Mouse (Mus musculus): ENCODE results near the gene Pgap3. TPM values are rescaled to one million over a fixed set of nuclear protein-coding genes. Genes with fewer than 3 reads are reported as not detected.
"Not testable (repeated sequence)": the region's sequence is repeated elsewhere in the genome, so short reads cannot be mapped to it uniquely, and the experiment has no call there.

The Pgap3 gene
- polyA plus RNA-seq, 1 experiment from 2014 or later = 13.0 TPM

DNA sequence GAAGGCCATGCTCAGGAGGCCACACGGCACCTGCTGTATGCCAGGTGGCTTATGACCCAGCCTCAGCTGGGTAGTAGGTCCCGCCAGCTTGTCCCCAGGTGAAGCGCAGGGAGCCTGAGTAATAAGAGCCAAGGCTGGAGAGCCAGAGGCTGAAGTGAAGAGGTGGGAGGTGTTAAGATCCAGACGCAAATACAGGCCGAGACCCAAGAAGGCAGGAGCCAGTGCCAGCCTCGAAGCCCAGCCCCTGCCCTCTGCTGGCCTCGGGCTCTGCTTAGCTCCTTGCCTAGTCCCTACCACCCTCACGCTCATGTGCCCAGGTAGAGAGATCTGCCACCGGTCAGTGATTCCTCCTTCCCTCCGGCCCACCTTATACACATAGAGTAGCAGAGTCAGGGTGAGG, 12.0 kb downstream of the Pgap3 start:
- no peak overlapping the region for H3K4me2 ChIP-seq
- 67% methylated on average over 10 of the region's 10 CpGs for WGBS
- H3K9me3 ChIP-seq = no peaks in the 10 kb centered on the region
- H3K4me1 ChIP-seq = peaks cover 16% of the 10 kb centered on the region
- H3K4me3 ChIP-seq (replicated peaks) = no peak overlapping the region
- H3K27ac ChIP-seq = no peak overlapping the region
- H3K36me3 ChIP-seq = no peaks in the 10 kb centered on the region
- H3K9ac ChIP-seq = no peak overlapping the region
- peaks cover 39% of the 10 kb centered on the region for H3K27me3 ChIP-seq (replicated peaks)
- ATAC-seq (ENCODE audit: insufficient read depth, low FRiP score, low read depth) = no peak

DNA sequence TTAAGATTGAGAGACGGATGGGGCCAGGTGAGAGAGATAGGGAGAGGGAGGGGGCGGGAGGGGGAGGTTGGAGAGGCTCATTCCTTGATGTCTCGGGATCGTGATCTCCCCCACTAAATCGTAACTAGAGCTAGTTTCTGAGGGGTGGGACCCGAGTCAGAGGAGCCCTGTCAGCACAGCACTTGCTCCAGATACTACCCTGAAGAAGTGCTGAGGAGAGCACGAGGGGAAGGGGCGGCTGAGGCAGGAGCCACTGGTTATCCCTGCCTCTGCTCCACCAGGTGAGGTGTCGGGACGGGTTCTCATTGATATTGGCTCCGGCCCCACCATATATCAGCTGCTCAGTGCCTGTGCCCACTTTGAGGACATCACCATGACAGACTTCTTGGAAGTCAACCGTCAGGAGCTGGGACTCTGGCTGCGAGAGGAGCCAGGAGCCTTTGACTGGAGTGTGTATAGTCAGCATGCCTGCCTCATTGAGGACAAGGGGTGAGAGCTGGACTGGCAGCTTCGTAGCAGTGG, 13.2 kb downstream of the Pgap3 start:
- peaks cover 39% of the 10 kb centered on the region for H3K27me3 ChIP-seq (replicated peaks)

DNA sequence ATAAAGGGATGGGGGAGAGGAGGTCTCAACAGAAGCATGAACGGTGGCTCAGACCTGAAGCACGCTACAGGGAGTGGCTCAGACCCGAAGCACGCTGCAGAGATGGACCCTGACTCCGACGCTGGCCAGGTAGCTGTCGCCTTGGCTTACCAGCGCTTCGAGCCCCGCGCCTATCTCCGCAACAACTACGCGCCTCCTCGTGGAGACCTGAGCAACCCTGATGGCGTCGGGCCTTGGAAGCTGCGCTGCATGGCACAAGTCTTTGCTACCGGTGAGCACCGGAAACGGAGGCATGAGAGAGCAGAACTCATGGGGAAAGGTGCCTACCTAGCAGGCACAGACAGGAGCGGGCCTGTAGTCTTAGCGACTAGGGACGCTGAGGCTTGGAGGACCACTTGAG, 13.7 kb downstream of the Pgap3 start:
- no peaks in the 10 kb centered on the region for H3K36me3 ChIP-seq
- H3K4me3 ChIP-seq (replicated peaks) = no peak overlapping the region
- H3K27ac ChIP-seq = no peak overlapping the region
- H3K9ac ChIP-seq = no peak overlapping the region
- no peaks in the 10 kb centered on the region for H3K9me3 ChIP-seq
- ATAC-seq (ENCODE audit: insufficient read depth, low FRiP score, low read depth) = no peak
- WGBS = 9% methylated on average over 24 of the region's 24 CpGs
- no peak overlapping the region for H3K4me2 ChIP-seq
- 0 out of 2 replicates have a peak, but pooled peaks cover 5% of the 10 kb centered on the region for H3K4me1 ChIP-seq
- peaks cover 39% of the 10 kb centered on the region for H3K27me3 ChIP-seq (replicated peaks)

More for the DNA sequence above, 13.2 kb downstream of the Pgap3 start:
- no peak overlapping the region for H3K4me3 ChIP-seq (replicated peaks)
- H3K36me3 ChIP-seq = no peaks in the 10 kb centered on the region
- H3K27ac ChIP-seq = no peak overlapping the region
- no peak overlapping the region for H3K4me2 ChIP-seq
- H3K9me3 ChIP-seq = no peaks in the 10 kb centered on the region
- 48% methylated on average over 14 of the region's 14 CpGs for WGBS
- H3K9ac ChIP-seq = no peak overlapping the region
- H3K4me1 ChIP-seq = 0 out of 2 replicates have a peak, but pooled peaks cover 5% of the 10 kb centered on the region
- ATAC-seq (ENCODE audit: insufficient read depth, low FRiP score, low read depth) = no peak

DNA sequence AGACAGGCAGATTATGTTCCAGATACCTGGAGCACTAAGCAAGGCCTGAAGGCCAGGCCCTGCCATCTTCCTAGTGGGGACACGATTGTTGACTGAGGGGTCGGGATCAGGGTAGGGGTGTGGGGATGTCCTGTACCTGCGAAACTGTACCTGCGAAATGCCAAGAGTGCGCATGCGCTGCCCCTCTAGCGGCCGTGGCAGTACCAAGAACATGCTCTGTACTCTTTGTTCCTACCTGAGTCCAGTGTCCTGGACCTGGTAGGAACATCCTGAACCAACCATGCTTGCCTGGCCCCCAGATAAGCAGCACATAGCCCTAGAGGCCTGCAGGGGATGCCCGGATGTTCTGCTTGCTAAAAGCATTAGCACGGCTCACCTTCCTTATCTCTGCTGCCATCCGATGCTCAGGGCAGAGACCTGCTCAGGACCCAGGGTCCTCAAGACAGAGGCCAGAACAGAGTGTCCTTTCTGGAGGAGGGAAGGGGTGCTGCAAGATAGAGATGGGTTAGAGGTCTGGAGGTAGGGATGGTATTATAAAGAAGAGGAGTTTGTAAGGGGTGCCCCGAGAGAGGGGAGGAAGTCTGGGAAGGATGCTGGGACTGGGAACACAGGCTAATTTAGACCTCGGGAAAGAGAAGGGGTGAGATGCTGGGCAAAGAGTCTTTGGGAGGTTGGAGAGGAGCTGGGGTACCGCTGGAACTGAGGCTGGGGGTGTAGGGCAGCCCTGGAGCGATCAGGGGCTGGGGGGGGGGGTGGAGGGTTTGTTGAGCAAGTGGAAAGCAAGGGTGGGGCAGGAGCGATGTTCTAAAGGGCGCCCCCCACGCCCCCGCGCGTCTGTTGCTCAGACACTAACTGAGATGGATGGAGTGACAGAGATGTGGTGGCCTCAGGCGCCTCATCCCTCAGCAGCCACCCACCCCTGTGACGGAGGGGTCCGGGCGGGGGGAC, 14.4 kb downstream of the Pgap3 start, which contains the start of gene Pnmt:
TSS of gene Pnmt (plus strand) at position 813 of the 948 bp plus-strand sequence.
- 0 out of 2 replicates have a peak, but pooled peaks cover 5% of the 10 kb centered on the region for H3K4me1 ChIP-seq
- H3K9ac ChIP-seq = no peak within 1 kb of the TSS
- 46% methylated on average over 25 of the region's 25 CpGs for WGBS
- no peak within 1 kb of the TSS for H3K27ac ChIP-seq
- H3K4me3 ChIP-seq (replicated peaks) = no peak within 1 kb of the TSS
- no peaks in the 10 kb centered on the region for H3K36me3 ChIP-seq
- H3K27me3 ChIP-seq (replicated peaks) = peaks cover 39% of the 10 kb centered on the region
- ATAC-seq (ENCODE audit: insufficient read depth, low FRiP score, low read depth) = no peak
- H3K4me2 ChIP-seq = no peak within 1 kb of the TSS
- no peaks in the 10 kb centered on the region for H3K9me3 ChIP-seq

DNA sequence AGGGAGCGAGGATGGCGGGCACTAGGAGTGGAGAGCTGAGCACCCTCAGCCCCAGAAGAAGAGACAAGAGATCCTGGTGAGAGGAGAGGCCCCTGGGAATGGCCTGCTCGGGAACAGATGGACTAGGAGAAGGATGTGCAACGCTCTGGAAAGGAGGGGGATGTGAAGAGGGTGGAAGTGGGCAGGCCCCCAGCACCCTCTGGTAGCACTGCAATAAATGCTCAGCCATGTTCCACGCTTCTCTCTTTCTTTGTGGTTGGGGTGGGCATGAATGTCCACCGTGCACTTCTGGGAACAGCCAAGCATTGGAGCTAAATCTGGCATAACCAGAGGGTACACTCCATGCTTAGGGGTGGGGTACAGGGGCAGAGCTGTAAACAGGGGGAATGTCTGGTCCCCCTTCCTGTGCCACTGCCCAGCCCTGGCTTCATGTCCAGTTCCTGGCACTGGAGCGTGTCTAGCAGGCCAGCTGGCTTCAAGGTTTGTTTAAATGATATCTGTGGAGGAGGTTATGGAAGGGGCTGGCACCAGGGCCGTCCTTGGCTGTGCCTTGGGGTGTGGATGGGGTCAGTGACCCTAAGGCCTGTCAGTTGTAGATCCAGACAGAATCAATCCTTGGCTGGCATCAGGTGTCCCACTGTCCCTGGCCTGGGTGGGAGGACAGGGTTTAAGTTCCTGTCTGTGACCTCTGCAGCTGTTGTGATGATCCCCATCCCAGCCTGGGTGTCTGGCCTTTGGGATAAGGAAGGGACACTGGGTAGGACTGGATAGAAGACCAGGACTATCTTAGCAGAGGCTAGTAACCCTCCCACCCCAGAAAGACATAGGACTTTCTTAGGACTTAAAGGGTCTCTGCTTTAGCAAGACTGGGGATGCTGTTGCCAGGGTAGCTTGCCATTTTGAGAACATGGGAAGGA, 15.3 kb downstream of the Pgap3 start:
- H3K4me3 ChIP-seq (replicated peaks) = no peak overlapping the region
- 71% methylated on average over 8 of the region's 8 CpGs for WGBS
- no peak for ATAC-seq (ENCODE audit: insufficient read depth, low FRiP score, low read depth)
- H3K4me2 ChIP-seq = no peak overlapping the region
- no peak overlapping the region for H3K27ac ChIP-seq
- H3K9ac ChIP-seq = no peak overlapping the region
- peaks cover 39% of the 10 kb centered on the region for H3K27me3 ChIP-seq (replicated peaks)
- no peaks in the 10 kb centered on the region for H3K9me3 ChIP-seq
- H3K4me1 ChIP-seq = 0 out of 2 replicates have a peak, but pooled peaks cover 5% of the 10 kb centered on the region
- H3K36me3 ChIP-seq = 0 out of 2 replicates have a peak, but pooled peaks cover 3% of the 10 kb centered on the region

DNA sequence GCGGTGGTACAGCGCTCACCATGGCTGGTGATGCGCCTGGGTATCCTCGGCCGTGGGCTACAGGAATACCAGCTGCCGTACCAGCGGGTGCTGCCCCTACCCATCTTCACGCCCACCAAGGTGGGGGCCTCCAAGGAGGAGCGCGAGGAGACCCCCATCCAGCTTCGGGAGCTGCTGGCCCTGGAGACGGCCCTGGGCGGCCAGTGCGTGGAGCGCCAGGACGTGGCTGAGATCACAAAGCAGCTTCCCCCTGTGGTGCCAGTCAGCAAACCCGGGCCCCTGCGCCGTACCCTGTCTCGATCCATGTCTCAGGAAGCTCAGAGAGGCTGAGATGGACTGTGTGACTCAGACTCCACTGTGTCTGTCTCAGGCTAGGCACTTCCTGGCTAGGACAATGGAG, 16.1 kb downstream of the Pgap3 start:
- Histone ChIP-seq H3K9ac (no peak overlapping the region), H3K4me2 (no peak overlapping the region), H3K27me3 (replicated peaks) (peaks cover 39% of the 10 kb centered on the region), H3K4me3 (replicated peaks) (no peak overlapping the region), H3K9me3 (no peaks in the 10 kb centered on the region), H3K4me1 (0 out of 2 replicates have a peak, but pooled peaks cover under 1% of the 10 kb centered on the region), H3K36me3 (peaks cover 6% of the 10 kb centered on the region; the same call in 1 of the 2 replicates), H3K27ac (no peak overlapping the region)
- 74% methylated on average over 20 of the region's 20 CpGs for WGBS
- ATAC-seq (ENCODE audit: insufficient read depth, low FRiP score, low read depth) = no peak

DNA sequence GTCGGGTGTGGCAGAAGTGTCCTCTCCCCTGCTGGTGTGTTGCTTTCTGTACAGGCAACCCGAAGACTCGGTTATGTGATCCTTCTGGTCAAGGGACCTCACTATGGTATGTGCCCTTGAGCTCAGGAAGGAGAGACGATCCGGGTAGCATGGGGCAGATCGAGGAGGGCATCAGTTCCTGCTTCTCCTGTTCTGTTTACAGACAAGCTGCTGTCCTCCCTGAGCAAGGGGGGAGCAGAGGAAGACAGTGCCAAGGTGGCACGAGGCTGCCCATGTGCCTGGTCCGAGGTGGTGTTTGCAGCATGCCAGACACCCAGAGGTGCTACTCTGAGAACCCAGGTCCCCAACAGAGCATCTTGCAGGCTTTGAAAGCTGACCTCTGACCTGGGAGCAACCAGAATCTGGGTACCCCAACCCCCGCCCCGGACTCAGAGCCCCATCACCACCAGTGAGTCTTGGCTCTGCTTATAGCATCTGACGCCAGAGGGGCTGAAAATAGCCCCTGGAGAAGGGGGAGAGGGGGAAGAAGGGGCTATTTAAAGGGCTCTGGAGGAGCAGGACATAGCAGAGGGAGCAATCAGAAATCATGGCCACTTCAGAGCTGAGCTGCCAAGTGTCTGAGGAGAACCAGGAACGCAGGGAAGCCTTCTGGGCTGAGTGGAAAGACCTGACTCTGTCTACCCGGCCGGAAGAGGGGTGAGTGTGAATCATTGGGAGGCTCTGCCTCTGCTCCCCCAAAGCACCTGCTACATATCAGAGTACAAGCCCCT, 16.8 kb downstream of the Pgap3 start, which contains the start of gene Tcap:
TSS of gene Tcap (plus strand) at position 551 of the 770 bp plus-strand sequence.
- no peaks in the 10 kb centered on the region for H3K4me1 ChIP-seq
- H3K27me3 ChIP-seq (replicated peaks) = peaks cover 39% of the 10 kb centered on the region
- peaks cover 8% of the 10 kb centered on the region; the same call in 1 of the 2 replicates for H3K36me3 ChIP-seq
- H3K9ac ChIP-seq = no peak within 1 kb of the TSS
- ATAC-seq (ENCODE audit: insufficient read depth, low FRiP score, low read depth) = no peak
- H3K4me2 ChIP-seq = no peak within 1 kb of the TSS
- 60% methylated on average over 14 of the region's 14 CpGs for WGBS
- no peak within 1 kb of the TSS for H3K27ac ChIP-seq
- H3K4me3 ChIP-seq (replicated peaks) = no peak within 1 kb of the TSS
- no peaks in the 10 kb centered on the region for H3K9me3 ChIP-seq

DNA sequence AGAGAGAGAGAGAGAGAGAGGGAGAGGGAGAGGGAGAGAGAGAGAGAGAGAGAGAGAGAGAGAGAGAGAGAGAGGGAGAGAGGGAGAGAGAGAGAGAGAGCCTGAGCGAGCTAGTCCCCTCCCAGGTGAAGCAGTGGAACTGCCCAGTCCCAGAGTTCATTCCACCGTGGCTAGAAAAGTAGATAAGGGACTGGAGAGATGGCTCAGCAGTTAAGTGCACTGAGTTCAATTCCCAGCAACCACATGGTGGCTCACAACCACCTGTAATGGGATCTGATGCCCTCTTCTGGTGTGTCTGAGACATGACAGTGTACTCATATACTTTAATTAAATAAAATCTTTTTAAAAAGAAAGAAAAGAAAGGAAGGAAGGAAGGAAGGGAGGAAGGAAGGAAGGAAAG, 17.9 kb downstream of the Pgap3 start:
- peaks cover 12% of the 10 kb centered on the region; the same call in 1 of the 2 replicates for H3K36me3 ChIP-seq
- not testable (repeated sequence) for H3K9ac ChIP-seq; ATAC-seq (ENCODE audit: insufficient read depth, low FRiP score, low read depth); H3K27ac ChIP-seq; H3K4me2 ChIP-seq; H3K9me3 ChIP-seq; H3K4me3 ChIP-seq (replicated peaks); H3K4me1 ChIP-seq
- peaks cover 29% of the 10 kb centered on the region for H3K27me3 ChIP-seq (replicated peaks)
- 26% methylated on average over 2 of the region's 2 CpGs for WGBS

DNA sequence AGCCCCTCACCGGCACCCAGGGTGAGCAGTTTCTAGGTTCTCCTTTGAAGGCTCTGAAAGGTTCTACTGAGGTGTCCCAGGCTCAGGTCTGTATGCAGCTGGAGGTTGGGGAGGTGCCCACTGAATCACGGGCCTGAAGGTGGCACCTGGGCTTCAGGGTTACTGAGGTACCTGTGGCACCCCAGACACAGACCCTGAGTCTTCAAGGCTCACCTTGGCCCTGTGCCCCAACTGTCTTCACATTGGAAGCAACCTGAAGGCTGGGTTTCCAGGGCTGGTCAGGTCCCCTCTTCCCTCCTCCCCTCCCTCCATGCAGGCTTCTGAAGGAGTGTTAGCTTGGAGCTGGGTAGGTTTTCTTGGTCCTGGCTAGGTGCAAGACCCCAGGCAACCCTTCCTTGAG, 18.6 kb downstream of the Pgap3 start:
- 88% methylated on average over 2 of the region's 2 CpGs for WGBS
- Histone ChIP-seq H3K27me3 (replicated peaks) (peaks cover 23% of the 10 kb centered on the region), H3K4me3 (replicated peaks) (no peak overlapping the region), H3K27ac (no peak overlapping the region), H3K4me1 (no peaks in the 10 kb centered on the region), H3K4me2 (no peak overlapping the region), H3K36me3 (peaks cover 19% of the 10 kb centered on the region; the same call in 1 of the 2 replicates), H3K9ac (no peak overlapping the region), H3K9me3 (no peaks in the 10 kb centered on the region)
- no peak for ATAC-seq (ENCODE audit: insufficient read depth, low FRiP score, low read depth)

DNA sequence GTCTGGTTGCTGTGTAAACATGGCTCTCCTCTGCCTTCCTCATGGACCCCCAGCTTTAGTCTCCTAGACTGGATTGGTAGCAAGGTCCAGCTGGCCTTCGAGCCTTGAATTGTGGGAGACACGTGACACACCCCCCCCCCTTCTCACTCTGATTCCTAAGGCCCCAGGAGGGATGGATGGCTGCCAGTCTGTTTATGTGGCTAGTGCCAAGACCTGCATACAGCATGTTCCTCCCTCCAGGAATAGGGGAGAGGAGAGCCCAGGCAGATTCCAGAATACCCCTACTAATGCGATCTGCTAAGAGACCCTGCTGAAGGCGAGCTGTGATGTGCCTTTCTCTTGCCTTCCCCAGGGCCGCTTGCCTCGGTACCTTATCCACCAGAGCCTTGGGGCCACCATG, 20.2 kb downstream of the Pgap3 start:
- no peaks in the 10 kb centered on the region for H3K4me1 ChIP-seq
- no peak overlapping the region for H3K4me2 ChIP-seq
- peaks cover 10% of the 10 kb centered on the region; the same call in 1 of the 2 replicates for H3K27me3 ChIP-seq (replicated peaks)
- WGBS = 86% methylated on average over 6 of the region's 6 CpGs
- H3K4me3 ChIP-seq (replicated peaks) = no peak overlapping the region
- H3K9me3 ChIP-seq = no peaks in the 10 kb centered on the region
- no peak for ATAC-seq (ENCODE audit: insufficient read depth, low FRiP score, low read depth)
- no peak overlapping the region for H3K9ac ChIP-seq
- no peak overlapping the region for H3K27ac ChIP-seq
- peaks cover 30% of the 10 kb centered on the region; the same call in 1 of the 2 replicates for H3K36me3 ChIP-seq

DNA sequence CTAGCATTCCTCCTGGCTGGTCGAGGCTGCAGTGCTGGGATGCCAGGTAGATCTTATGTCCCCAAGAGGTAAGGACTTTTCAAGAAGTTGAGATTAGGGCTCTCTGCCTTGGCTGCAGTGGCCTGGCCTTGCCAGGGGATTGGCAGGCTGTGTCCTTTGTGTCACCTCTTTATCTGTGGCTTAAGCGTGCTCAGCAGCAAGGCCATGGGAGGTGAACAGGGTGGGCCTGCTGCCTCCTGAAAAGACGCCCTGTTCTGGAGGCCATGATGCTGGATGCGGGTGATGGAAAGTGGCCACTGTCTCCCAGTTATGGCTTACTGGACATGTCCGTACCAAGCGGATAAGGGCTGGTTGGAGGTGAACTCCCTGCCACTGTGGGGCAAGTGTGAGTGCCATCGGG, 20.9 kb downstream of the Pgap3 start:
- no peak overlapping the region for H3K27ac ChIP-seq
- no peak overlapping the region for H3K4me3 ChIP-seq (replicated peaks)
- 84% methylated on average over 7 of the region's 7 CpGs for WGBS
- H3K4me1 ChIP-seq = no peaks in the 10 kb centered on the region
- peaks cover 38% of the 10 kb centered on the region; the same call in 1 of the 2 replicates for H3K36me3 ChIP-seq
- H3K27me3 ChIP-seq (replicated peaks) = 0 out of 2 replicates have a peak, but pooled peaks cover 3% of the 10 kb centered on the region
- no peak overlapping the region for H3K4me2 ChIP-seq
- no peak overlapping the region for H3K9ac ChIP-seq
- no peaks in the 10 kb centered on the region for H3K9me3 ChIP-seq
- ATAC-seq (ENCODE audit: insufficient read depth, low FRiP score, low read depth) = no peak
